Mouse (Mus musculus) c-Kit-positive CD71-negative TER-119-negative erythroid progenitor cells, embryonic 14.5 days (primary cell): ENCODE data around the gene Nucb1.
A peak's percentile ranks its signal among the peaks of the same experiment; 100 is the strongest.
"Not testable (repeated sequence)": the region's sequence is repeated elsewhere in the genome, so short reads cannot be mapped to it uniquely, and the experiment has no call there.

Experiments
- DNase-seq: peaks from one replicate; pipeline ENCODE4 v3.0.0-alpha.2; 2013; ENCODE audit warnings: low read depth

The Nucb1 gene

DNA sequence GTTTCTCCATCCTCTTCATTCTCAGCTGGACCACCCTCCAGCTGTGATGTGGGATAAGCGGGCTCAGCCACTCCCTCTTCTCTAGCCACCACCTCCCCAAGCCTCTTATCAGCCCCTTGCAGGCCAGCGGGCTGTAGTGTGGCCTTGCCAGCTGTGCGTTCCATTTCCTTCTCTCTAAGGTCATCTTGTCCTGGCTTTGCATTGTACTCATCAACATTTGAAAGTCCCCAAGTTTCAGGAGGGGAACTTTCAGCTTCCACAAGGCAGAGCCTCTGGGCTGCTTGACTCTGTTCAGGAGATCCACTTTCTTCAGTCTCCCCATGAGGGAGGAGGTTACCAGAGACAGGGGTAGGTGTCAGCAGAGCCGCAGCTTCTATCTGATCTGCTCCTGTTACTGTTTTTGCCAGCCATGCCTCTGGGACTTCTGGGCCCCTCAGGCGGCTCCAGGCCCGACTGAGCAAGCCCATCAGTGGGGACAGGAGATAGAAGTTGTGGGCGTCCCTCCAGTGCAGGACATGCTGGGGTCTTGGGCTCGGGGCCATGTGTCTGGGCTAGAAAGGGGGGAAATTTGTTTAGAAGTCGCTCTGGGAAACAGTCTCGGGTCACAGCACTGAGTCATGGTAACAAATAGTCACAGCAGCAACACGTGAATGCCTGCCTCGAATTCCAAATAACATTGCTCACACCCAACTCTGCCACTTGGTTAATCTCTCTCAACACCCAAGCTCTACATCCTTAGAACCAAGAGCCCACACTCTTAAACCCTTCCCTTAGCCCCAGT is 14.8 kb upstream of the Nucb1 start:
- peak; percentile 65 for DNase-seq

DNA sequence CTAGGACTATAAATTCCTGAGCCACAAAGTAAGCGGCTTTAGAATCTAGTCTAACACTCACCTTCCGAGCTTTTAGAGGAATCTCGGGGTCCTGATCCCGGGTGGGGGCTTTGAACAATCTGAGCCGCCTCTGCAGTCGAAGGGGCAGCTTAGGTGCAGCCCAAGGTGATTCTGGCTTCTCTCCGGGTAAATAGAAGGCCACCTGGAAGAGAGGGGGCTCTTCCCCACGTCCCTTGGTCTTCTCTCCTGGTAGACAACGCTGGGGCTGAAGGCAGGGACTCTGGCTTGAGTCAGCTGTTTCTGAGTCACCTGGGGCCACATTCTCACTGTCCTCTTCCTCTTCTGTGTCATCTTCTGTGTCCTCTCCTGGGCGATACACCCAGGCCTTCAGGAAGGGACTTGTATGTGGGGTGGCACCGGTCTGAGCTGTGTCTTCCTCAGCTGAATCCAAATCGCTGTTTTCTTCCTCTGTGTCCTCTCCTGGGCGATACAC is 13.5 kb upstream of the Nucb1 start:
- DNase-seq: no peak

DNA sequence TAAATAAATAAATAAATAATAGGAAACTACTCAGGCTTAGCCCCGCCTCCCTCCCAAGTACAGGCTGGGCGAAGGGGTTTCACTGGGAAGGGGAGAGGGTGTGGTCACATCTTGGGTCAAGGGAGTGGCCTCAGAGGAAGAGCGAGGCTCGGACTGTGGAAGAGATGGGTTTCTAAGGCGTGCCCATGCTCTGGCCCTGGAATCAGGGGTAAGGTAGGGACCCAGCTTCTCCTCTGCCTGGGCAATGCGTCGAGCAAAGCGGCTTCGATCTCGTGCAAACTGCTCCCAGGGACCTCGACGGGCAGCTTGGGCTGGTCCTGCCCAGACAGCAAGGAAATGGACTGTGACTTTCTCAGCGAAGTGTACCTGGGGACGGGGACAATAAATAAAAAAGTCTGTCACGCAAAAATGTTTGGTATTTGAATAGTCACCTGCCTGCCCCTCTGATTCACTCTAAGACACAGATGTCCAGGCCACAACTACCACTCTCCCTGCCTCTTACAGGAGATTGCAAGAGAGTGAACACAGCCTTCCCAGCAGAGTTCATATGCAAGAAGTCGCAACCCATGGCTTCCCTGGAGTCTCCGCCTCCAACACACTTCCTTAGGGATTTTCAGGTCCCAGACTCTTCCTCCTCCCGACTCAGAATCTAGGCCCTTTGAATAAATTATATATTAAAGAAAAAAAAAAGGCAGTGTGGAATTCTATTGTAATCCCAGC is 12.9 kb upstream of the Nucb1 start:
- no peak for DNase-seq

DNA sequence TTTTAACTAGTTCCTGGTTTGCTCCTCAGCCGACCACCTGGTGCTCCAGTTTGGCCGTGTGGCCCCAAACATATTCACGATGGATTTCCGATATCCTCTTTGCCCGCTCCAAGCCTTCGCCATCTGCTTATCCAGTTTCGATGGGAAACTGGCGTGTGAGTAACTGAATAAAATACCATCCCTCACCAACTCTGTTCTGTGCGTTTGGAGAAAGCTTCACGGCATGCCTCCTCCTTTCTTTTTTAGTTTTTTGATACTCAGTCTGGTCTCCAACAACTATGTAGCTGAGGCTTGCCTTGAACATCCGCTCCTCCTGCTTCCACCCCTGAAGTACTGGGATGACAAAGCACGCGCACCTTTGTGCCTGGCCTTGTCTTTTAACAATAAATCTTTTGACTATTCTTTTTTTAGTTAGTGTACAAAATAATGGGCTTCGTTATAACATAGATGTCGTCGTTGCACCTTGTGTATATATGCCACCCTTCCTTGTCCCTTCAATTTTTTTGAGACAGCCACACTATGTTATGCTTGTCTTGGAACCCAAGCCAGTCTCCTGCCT is 12.1 kb upstream of the Nucb1 start:
- no peak for DNase-seq

DNA sequence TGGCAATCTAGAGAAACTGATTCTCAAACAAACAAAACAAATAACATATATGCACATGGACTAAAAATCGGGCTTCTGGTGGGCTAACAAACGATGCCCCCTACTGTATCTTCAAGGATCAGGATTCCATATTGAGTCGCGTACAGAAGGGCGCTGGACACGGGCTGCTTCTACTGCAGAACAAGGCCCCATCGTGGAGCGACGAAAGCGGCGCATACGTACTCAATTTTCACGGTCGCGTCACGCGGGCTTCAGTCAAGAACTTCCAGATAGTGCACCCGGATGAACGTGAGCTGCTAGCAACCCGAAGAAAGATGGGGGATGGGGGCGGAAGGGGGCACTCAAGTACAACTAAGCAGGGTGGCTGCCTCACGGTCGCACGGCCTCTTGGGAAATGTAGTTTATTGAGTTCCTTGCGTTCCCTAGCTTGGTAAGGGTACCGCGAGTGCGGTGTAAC is 11.6 kb upstream of the Nucb1 start:
- peak; percentile 86 for DNase-seq

DNA sequence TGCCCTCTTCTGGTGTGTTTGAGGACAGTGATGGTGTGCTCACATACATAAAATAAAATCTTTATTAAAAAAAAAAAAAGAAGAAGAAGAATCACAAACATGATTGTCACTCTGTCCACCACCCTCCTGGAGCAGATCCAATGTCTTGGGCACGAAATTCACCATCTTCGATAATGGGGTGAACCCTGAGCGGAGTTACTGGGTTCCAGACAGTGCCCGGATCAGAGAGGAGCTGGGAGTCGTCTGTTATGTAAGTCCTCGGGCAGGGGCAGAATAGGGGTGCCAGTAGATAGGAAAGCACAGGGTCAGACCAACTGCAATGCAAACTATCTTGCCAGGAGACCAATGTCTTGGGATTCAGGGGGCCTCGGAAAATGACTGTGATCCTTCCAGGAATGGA is 10.4 kb upstream of the Nucb1 start:
- DNase-seq: no peak

DNA sequence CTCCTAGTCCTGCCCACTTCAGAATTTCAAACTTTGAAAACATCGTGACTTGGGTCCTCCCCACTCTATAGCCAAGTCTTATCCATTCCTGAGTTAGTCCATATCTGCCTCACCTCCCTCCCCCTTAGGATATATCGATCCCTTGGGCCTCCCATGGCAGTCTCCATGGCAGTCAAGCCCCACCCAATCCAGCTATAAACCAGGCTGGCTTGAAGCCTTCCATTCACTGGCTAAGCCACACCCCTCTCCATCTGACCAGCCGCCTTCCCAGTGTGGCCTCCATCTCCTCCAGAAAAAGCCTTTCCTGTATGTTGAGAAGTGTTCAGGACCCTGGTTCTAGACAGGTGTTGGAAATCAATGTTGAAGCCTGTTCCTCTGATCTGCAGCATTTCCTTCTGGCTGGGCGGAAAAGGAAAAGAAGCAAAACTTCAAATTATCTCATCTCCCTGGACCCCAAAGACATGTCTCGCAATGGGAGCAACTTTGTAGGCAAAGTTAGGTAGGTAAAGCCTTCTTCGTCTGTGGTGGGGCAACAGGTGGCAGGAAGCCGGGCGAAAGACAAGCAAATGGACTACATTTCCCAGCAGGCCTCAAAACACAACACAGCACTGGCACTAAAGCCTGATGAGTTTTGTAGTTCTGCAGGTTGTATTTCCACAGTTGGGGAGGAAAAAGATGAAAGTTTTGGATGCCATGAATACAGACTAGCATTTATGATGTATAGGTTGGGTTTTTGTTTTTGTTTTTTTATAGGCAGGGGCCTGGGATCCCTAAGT is 9.3 kb upstream of the Nucb1 start:
- DNase-seq: no peak

DNA sequence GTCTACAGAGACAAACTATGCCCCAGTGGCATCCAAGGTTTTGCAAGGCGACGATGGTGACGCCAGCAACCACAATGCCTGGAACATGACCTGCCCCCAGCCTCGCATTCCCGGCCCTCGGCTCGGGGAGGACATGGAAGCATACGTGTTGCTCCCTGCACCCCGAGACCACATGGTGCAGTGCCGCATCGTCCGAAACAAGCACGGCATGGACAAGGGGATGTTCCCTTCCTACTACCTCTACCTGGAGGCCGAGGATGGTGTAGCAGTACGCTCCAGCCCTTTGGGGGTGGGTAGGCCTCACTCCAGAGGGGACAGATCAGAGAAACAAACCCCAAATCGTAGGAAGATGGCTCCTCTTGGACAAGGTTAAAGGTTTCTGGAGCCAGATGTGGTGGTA is 8.4 kb upstream of the Nucb1 start:
- DNase-seq: no peak

DNA sequence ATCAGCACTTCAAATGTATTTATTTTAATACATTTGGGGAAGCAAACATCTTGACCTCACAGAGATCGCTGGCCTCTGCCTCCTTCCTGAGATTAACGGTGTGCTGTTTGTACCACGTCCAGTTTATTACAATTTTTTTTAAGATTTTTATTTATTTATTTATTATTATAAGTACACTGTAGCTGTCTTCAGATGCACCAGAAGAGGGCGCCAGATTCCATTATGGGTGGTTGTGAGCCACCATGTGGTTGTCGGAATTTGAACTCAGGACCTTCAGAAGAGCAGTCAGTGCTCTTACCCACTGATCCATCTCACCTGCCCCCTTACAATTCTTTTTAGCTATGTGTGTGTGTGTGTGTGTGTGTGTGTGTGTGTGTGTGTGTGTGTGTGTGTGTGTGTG is 6.6 kb upstream of the Nucb1 start:
- not testable (repeated sequence) for DNase-seq

DNA sequence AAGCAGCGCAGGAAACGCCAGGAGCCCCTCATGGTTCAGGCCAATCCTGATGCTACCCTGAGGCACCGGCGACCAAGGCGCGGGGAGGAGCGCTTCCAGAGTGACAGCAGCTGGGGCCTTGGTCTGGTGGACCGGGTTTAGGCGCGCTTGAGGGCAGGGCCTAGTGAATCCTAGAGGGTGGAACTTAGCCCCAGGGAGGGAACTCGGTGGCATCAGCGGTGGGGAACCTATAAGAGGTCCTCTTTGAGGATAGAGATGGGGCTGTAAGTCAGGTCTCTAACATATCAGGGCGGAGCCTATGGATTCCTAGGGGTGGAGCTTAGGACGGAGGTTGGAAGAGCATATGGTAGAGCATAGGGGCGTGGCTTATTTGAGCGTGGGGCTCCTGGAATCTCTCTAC is 5.2 kb upstream of the Nucb1 start:
- peak; percentile 69 for DNase-seq

DNA sequence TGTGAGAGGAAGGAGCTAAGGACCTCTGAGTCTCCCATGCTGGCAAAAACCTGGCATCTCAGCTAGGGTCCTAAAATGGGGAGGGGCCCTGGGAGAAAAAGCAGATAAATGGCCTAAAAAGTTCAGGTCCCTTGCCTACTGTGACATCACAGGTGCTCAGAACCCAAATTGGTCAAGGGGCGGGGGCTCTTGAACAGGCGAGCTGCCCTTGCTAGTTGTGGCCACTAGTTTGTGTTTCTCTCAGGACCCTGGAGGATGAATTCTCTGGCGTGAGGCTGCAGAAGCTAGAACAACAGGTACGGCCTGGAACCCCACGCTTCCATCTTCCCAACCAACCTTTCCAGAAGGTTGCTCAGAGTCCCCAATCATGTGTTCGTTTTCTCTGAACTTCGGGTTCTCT is 4.2 kb upstream of the Nucb1 start:
- DNase-seq: no peak

DNA sequence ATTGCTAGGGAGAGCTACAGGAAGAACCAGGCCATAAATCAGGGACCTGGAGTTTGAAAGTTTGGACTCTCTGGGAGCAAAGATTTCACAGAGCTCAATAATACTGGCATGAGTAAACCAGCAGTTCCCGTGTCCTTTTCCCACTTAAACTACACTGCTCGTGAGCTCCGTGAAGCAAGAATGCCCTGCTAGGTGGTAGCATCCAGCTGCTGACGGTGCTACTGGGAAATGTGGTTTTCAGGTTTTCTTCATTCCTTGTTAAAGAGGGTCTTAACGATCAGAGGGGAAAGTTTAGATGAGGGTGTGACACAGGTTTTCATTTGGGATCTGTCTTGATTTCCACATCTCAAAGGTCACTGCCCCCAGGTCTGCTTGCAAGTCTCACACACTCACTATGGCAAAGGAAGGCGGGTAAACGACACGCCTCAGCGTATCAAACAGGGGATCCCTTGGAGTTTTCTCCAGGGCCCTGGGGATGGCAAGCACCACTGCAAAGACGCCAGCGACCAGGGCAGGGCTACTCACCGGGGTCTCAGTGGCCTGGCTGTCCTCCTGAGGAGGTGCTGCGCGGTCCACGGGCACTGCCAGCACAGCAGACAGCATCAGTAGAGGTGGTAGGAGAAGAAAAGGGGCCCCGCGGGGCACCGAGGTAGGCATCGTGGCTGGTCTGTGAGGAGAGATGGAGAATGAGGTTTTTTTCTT is 874 bp downstream of the Nucb1 start:
- no peak for DNase-seq

DNA sequence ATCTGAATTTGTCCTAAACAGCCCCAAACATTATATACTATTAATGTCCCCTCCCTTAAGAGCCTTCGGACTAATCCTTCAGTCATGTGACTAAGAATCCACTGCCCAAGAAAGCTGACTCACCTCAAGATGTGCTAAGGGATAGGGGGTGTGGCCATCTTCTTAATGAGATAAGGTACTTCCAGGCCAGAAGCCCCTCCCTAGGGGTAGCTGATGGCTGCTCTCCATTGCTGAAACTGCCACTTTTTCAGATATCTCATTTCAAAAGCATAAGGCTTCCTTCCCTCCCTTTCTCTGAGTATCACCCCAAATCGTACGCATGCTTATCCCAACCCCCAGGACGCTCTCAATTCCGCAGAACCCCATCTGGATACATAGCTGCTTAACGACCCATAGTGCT is 1.6 kb downstream of the Nucb1 start:
- no peak for DNase-seq

DNA sequence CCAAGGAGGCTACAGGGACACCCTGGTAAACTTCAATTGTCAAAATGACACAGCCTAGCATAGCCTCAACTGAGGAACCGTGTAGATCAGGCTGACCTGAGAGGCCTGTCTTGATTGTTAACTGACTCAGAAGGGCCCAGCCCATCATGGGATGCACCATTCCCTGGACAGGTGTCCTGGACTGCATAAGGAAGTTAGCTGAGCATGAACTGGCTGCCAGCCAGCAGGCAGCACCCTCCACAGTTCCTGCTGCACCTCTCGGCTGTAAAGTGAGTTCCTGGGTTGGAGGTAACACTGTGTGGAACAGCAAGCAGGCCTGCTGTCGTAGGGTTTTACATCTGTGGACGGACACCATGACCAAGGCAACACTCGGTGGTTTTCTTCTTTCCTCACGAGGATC is 2.6 kb downstream of the Nucb1 start:
- DNase-seq: no peak

DNA sequence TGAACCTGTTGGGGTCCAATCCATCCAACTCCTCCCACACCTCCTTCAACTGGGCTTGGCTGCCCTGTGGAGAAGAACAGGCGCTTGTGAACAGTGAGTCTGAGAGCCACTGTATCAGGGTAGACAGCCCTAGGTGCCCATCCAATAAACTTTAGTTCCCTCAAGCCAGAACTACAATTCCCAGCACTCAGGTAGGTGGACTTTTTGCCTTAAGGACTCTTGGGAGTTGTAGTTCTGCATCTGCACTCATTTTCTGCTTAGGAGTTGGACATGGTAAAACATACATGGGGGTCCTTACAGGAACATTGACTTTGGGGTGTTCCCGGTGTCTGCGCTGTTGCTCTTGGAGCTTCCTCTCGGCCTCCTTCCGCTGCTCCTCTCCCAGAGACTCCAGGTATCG is 11.8 kb downstream of the Nucb1 start:
- no peak for DNase-seq

DNA sequence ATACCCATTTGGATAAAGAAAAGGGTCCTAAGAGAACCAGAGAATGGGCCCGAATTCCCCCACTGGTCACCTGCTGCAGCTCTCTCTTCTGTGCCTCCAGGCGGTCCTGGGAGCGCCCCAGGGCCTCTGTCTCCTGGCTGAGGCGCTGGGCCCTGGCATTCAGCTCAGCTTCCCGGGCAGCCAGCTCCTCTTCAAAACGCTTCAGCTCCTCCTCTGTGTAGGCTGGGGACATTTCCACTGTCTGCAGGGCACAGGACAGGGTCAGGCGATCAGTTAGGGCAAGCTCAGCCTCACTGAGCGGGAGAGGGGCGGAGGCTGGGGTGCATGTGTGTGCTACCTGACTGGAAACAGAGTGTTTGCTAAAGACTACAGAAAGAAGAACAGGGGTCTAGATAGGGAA is 15.7 kb downstream of the Nucb1 start:
- DNase-seq: no peak

DNA sequence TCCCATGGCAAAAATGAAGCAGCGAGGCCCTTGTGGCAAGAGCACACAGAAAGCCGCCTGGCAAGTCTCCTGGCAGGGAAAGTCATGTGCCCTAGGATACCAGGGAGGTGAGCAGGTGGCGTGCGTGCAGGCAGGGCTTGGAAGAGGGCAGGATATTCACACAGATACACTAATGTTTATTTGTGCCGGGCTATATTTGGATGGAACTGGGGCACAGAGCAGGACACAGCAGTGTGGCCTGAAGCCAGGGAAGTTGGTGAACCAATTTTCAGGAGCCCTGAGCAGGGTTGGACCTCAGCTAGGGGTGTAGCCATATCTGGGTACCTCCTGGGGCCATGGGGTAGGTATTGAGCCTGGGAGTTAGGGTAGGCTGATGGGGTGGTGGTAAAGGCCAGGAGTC is 17.3 kb downstream of the Nucb1 start:
- DNase-seq: no peak

DNA sequence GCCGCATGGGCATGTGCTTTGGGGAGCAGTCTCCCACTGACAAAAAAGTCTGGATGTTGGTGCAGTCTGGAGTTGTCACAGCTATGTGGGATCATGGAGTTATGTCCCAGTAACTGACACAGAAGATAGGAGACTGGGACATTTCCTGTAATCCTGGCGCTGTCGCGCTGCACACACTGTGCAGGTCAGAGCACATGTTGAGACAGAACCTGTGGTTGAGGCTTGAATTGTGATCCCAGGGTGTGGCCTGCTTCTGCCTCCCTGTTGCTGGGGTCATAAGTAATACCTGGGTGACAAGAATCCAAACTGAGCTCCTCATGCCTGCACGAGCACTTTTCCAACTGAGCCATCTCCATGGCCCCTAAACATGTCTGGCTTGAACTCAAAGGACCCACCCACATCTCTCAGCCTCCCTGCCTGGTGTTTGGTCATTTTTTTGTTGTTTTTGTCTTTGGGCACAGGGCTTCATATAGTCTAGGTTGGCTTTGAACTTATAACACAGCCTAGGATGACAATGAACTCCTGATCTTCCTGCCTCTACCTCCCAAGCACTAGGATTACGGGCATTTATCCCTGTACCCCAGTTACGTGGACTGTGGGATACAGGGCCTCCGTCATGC is 17.9 kb downstream of the Nucb1 start:
- no peak for DNase-seq

DNA sequence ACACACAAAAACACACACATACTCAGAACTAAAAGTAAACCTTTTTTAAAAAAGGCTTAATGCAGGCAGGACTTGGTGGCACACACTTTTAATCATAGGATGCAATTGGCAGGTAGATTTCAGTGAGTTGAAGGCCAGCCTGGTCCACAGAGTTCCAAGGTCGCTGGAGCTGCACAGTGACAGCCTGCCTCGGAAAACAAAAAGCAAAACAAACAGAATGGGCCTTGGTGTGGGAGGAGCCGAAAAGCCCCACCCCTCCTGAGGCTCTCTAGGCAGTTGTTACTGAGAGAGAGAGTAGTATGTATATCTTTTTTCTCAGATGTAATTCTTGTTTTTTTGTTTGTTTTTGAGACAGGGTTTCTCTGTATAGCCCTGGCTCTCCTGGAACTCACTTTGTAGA is 18.9 kb downstream of the Nucb1 start:
- no peak for DNase-seq

DNA sequence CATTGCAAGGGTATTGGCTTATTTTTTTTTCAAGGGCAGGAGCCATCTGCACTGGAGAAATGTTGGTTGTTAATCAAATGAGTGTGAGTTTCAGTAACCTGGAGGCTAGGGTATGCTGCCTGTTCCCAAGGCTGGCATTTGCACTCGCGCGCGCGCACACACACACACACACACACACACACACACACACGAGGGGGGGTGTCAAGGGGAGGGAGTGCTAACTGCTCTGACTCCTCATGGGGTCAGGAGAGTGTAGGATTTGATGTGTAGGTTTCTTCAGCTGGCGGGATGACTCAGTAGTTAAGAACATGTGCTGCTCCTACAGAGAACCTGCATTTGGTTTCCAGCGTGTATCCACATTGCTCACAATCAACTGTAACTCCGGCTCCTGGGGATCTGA is 19.4 kb downstream of the Nucb1 start:
- DNase-seq: no peak

DNA sequence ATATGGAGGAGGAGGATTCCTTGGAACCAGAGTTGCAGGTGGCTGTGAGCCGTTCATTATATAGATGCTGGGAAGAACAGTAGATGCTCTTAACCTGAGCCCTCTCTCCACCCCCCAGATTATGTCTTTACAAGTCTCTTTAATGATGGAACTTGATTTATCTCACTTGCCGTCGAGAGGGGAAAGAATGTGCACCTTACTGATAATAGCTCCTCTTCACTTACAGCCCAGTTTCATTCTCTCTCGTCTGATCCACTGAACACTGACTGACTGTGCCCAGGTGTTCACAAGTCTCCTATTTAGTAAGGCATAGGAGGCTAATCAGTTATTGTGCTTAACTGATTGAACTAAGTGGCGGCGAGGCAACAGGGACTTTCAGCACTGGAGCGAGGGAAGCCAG is 20.6 kb downstream of the Nucb1 start:
- no peak for DNase-seq
